Mouse (Mus musculus): ENCODE measurements around the gene Mmp17.

- no peak for TF ChIP-seq POLR2A (IDR thresholded peaks at IDR 0.05; ENCODE audit: low read depth, low read length)
- TF ChIP-seq CTCF (IDR thresholded peaks at IDR 0.05; ENCODE audit: extremely low read depth, insufficient read length, insufficient replicate concordance, low read depth, low read length), result peak; percentile 11; the same call in 1 of the 2 replicates
Observed at GRCm38 (mm10) chr5:129542236-129542635, 41.7 kb upstream of the Mmp17 start.

Data from small intestine, adult 2 months (tissue).